Mouse (Mus musculus) embryo, embryonic 9.5 days (tissue): ENCODE data around the gene P3h4.
A peak's percentile ranks its signal among the peaks of the same experiment; 100 is the strongest.

Source experiments
- DNase-seq: peaks from one replicate; pipeline ENCODE4 v3.0.0-alpha.2; 2017; ENCODE audit errors: extremely low spot score

The P3h4 gene

GRCm38 (mm10) chr11:100392958-100393357 lies 21.7 kb downstream of the P3h4 start:
- DNase-seq = no peak

DNA sequence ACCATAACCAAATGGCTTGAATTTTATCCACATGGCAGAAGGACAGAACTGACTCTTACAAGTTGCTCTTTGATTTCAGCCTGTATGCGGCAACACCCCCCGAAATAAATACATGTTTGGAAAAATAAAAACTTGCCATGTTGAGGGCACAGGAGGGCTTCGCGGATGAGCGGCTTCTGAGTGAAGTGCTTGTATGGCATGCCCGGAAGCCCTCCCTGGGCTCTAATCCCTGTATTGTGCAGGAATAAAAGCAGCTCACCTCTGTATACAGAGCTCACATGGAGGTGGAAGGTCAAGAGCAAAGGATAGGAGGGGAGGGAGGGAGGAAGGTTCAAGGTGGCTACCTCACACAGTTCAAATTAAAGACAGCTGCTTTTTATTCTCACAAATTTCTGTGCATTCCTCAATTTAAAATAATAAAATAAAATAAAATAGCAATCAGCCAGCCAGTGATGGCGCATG lies 22.7 kb downstream of the P3h4 start:
- no peak for DNase-seq

GRCm38 (mm10) chr11:100391081-100391883 lies 23.4 kb downstream of the P3h4 start:
- DNase-seq = no peak

GRCm38 (mm10) chr11:100389931-100390445 lies 24.6 kb downstream of the P3h4 start:
- no peak for DNase-seq

- DNase-seq = no peak
Observed at GRCm38 (mm10) chr11:100388588-100388987, 26.0 kb downstream of the P3h4 start.

- DNase-seq = peak; percentile 23
Observed at GRCm38 (mm10) chr11:100387589-100388375, 26.9 kb downstream of the P3h4 start.

- no peak for DNase-seq
Observed at GRCm38 (mm10) chr11:100387111-100387510, 27.5 kb downstream of the P3h4 start.

GRCm38 (mm10) chr11:100386586-100386985 lies 28.1 kb downstream of the P3h4 start:
- DNase-seq = no peak

GRCm38 (mm10) chr11:100385016-100385415 lies 29.6 kb downstream of the P3h4 start:
- no peak for DNase-seq

DNA sequence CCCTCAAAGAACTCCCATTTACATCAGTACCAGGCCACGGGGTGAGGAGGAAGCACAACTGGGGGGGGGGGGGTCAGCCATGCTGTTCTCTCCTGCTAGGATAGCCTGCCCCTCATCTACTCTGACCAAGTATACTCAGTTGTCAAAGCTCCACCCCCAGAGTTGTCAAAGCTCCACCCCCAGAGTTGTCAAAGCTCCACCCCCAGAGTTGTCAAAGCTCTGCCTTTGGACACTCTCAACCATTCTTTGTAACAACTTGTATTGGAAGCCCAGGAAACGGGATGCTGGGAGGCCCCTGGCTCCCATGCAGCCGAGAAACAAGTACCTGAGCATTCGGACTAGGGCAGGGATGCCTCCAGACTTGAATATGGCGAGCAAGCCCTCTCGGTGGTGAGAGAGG lies 32.0 kb downstream of the P3h4 start:
- DNase-seq = no peak

GRCm38 (mm10) chr11:100379311-100379710 lies 35.3 kb downstream of the P3h4 start:
- no peak for DNase-seq

- DNase-seq = no peak
Observed at GRCm38 (mm10) chr11:100378446-100378845, 36.2 kb downstream of the P3h4 start.

DNA sequence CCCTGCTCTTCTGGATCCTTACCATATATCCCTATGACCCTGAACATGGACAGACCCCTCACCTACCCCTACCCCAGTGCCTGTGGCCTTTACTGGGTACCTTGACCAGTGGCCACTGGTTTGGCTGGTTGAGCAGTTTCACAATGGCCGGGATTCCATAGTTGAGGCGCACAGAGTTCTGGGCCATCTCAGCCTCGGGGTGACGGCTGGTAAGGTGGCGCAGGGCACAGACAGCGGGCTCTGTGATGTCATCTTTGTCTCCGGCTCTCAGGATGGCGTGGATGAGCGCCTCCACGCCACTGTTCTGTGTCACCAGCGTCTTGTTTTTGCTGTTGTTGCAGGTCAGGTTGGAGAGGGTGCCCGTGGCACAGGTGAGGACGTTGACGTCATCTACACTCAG lies 36.6 kb downstream of the P3h4 start:
- DNase-seq = no peak

GRCm38 (mm10) chr11:100376746-100377389 lies 37.8 kb downstream of the P3h4 start:
- DNase-seq = no peak

DNA sequence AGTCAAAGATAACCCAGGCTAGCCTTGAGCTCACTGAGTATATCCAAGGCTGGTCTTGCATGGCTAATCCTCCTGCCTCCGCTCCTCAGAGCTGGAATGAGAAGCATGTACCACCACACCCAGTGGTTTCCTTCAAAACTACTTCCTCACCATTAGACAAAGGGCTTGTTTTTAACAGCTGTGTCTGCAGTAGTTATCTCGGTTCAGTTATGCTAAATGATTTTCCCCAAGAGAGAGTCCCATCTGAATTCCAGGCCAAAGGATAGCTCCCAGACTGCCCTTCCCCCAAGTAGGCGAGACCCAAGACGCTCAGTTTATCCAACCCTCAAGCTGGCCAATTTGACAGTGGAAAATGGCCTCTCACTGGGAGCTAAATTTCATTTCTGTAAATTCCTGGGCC lies 38.6 kb downstream of the P3h4 start:
- no peak for DNase-seq

DNA sequence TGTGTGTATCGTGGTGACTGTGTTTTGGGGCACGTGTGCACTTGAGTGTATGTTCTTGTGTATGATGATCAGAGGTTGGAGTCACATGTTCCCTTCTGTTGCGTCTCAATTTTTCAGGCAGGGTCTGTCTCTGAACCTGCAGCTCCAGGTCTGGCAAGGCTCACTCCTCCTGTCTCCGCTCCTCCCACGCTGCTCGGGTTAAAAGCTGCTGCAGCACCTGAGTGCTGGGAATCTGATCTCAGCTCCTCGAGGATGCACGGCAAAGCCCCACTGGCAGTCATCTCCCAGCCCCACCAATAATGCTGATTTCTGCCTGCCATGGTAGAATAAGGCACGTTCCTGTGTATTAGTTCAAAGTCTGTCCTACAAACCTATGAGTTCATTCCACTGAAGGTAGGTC lies 39.5 kb downstream of the P3h4 start:
- DNase-seq = no peak

GRCm38 (mm10) chr11:100371981-100372558 lies 42.6 kb downstream of the P3h4 start:
- DNase-seq = no peak

DNA sequence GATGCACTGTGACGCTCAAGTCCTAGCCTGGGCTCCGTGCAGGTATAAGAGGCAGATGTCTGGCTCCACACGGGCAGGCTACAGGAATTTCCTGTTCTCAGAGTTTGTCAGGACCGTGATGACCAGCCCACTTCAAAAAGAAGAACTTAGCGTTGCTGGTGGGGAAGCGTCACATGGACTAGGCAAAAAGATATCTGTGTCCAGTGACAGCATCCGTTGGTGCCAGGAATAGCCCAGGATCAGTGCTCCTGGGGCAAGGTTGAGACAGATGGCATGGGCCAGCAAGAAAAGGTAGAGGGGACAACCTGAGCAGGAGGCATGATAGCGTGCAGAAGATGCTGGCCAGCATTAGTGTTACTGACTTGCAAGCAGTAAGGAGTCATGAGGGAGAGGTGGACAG lies 44.8 kb downstream of the P3h4 start:
- no peak for DNase-seq

- DNase-seq = no peak
Observed at GRCm38 (mm10) chr11:100369145-100369544, 45.5 kb downstream of the P3h4 start.

- peak; percentile 64 for DNase-seq
Observed at GRCm38 (mm10) chr11:100362979-100363562, 51.6 kb downstream of the P3h4 start.

- peak; percentile 79 for DNase-seq
Observed at GRCm38 (mm10) chr11:100362209-100362978, 52.2 kb downstream of the P3h4 start.
